Mouse (Mus musculus) frontal cortex, postnatal 36 days (tissue): Measurements from ENCODE around the gene Kcnmb3.

Source experiments
- DNase-seq, 2 experiments: peaks; one replicate each; pipeline ENCODE4 v3.0.0; 2022; ENCODE audit warnings: low spot score in 2 of 2

Gene Kcnmb3

GRCm38 (mm10) chr3:32492097-32493090, at the start of gene Kcnmb3:
TSS of gene Kcnmb3 (minus strand) at chr3:32492231.
- no peak for DNase-seq

- DNase-seq = no peak
Observed at GRCm38 (mm10) chr3:32538091-32538490, 46.1 kb upstream of the Kcnmb3 start.

- DNase-seq = peak; percentile 27 to 66
Observed at GRCm38 (mm10) chr3:32537556-32537955, 45.5 kb upstream of the Kcnmb3 start.

- no peak for DNase-seq
Observed at GRCm38 (mm10) chr3:32535692-32536091, 43.7 kb upstream of the Kcnmb3 start.

DNA sequence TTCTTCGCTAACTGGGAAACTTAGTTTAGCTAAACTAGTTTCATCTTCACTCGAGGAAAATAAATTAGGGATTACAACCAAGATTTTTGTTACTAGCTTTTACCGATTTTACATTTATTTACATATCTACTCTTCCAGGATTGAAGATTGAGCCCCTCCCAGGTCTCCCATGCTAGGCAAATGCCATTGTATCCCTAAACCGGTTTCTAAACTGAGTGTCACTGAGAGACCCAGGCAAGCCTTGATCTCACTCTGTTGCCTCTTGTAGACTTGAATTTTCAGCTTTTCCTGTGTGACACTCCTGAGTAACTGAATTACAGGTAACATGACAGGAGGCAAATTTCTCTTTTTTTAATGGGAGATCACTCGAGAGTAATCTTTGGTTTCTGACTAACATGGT, 38.0 kb upstream of the Kcnmb3 start:
- no peak for DNase-seq

GRCm38 (mm10) chr3:32529303-32529898, 37.4 kb upstream of the Kcnmb3 start, which contains the start of gene Mfn1:
TSS of gene Mfn1 (plus strand) at chr3:32529465.
- peak; percentile 93 for DNase-seq

DNA sequence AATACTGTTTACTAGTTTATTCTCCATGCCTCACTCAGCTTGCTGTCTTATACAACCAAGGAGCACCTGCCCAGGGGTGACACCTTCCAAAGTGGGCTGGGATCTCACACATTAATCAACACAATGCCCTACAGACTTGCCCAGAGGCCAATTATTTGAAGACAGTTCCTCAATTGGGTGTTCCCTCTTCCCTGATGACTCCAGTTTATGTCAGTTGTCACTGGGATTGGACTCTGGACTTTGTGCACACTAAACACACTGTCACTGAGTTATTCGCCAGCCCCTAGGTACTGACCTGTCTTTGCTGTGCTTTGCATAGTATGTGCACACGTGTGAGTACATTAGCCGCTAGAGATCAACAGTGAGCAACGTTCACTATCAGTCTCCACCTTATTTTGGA, 35.1 kb upstream of the Kcnmb3 start:
- no peak for DNase-seq

GRCm38 (mm10) chr3:32513528-32513927, 21.5 kb upstream of the Kcnmb3 start:
- no peak for DNase-seq

- DNase-seq = no peak
Observed at GRCm38 (mm10) chr3:32512686-32513284, 20.8 kb upstream of the Kcnmb3 start.

GRCm38 (mm10) chr3:32511191-32511550, 19.1 kb upstream of the Kcnmb3 start:
- DNase-seq = peak in 1 of 2 experiments; percentile 19

- peak; percentile 92 to 94 for DNase-seq
Observed at GRCm38 (mm10) chr3:32510375-32511190, 18.6 kb upstream of the Kcnmb3 start.

GRCm38 (mm10) chr3:32509496-32510374, 17.7 kb upstream of the Kcnmb3 start, which contains the start of gene Zfp639:
TSS of gene Zfp639 (plus strand) at chr3:32510259.
- peak in 1 of 2 experiments; percentile 15 for DNase-seq

DNA sequence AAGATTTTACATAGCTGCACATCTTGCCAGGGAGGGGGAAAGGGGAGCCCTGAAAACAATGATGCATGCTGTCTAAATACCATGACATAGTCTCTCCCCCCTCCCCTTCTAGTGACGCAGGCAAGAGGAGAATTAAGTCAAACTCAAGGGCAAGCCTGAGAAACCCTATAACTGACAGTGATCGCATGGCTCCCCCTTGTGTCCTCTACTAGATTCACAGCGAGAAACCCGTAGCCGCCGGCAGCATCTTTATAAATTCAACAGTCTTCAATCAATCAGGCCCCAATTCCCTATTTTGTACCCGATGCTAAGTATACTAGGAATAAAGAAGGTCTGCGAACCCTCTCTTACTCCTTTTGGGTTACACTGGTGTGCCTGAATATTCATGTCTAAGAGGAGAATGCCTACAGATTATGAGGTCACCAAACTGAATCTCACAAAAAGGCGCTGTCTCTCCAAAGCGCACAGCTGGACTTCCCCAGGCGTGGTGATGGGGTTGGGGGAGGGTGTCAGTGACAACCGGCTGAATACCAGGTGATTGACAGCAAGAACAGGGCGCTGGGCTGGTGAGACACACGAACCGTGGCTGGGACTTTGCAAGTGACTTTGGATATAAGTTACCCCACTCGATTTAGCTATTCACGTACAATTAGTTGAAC, 16.8 kb upstream of the Kcnmb3 start:
- DNase-seq = peak; percentile 59 to 78

- DNase-seq = no peak
Observed at GRCm38 (mm10) chr3:32506366-32507225, 14.6 kb upstream of the Kcnmb3 start.

GRCm38 (mm10) chr3:32505841-32506240, 13.8 kb upstream of the Kcnmb3 start:
- no peak for DNase-seq

- DNase-seq = no peak
Observed at GRCm38 (mm10) chr3:32500346-32500745, 8.3 kb upstream of the Kcnmb3 start.

DNA sequence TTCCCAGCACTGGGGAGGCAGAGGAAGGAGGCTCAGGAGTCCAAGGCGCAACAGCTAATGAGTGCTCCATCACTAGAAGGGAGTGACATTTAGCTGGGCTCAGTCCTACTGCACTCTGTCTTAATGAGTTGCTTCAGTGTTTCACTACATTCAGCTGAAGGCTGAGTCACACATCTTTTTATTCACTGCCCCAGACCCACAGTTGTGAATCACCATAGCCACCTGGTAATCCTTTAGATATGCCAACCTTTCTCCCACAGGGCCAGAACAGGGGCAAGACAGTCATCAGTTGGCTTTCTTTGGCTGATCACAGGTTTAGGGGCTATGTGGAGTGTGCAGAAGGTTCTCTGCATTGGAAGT, 4.7 kb upstream of the Kcnmb3 start:
- DNase-seq = no peak

- no peak for DNase-seq
Observed at GRCm38 (mm10) chr3:32495856-32496710, 4.1 kb upstream of the Kcnmb3 start.
